ENCODE assay signal across 8 mouse cellular contexts in genomic region chr6:99665457-99666317, GRCm38 (mm10). TPM values are rescaled to one million over a fixed set of nuclear protein-coding genes. Genes with fewer than 3 reads are reported as not detected.
DNase-seq lines count a peak whose midpoint lies in the region; ATAC-seq and TF ChIP-seq lines count a peak whose summit lies in the region.

No protein-coding gene starts in this region.

- no peaks in the 10 kb centered on the region for H3K27me3 ChIP-seq in liver, adult 2 months (ENCODE audit: control insufficient read depth, insufficient read depth, low read length)
- H3K27me3 ChIP-seq in hindbrain, embryonic 10.5 days (ENCODE audit: insufficient read depth, poor library complexity, severe bottlenecking) = peaks cover 59% of the 10 kb centered on the region
- H3K27me3 ChIP-seq in stomach, postnatal 0 days (ENCODE audit: control insufficient read depth, insufficient read depth, low read length) = no peaks in the 10 kb centered on the region

- TF ChIP-seq CTCF in liver, adult 2 months (IDR thresholded peaks at IDR 0.05; ENCODE audit: low read depth, low read length) = no peak
- no peak for TF ChIP-seq CTCF in stomach, postnatal 0 days (IDR thresholded peaks at IDR 0.05; ENCODE audit: low read depth)

- no peaks in the 10 kb centered on the region; the same call in 1 of the 2 replicates for H3K4me1 ChIP-seq in liver, adult 2 months (ENCODE audit: control insufficient read depth, insufficient read depth, low read length)
- peaks cover 64% of the 10 kb centered on the region for H3K4me1 ChIP-seq in hindbrain, embryonic 10.5 days (replicated peaks)
- no peaks in the 10 kb centered on the region; the same call in 1 of the 2 replicates for H3K4me1 ChIP-seq in stomach, postnatal 0 days (replicated peaks; ENCODE audit: control insufficient read depth, insufficient read depth)

- TF ChIP-seq POLR2A in liver, adult 2 months (IDR thresholded peaks at IDR 0.05; ENCODE audit: extremely low read depth, insufficient read depth, low read length) = no peak

- peak overlapping the region; percentile 91 for H3K4me2 ChIP-seq in stomach, postnatal 0 days (replicated peaks; ENCODE audit: low read depth)

- peak; percentile 32 for DNase-seq in liver, adult 2 months (ENCODE audit: extremely low read depth, low read depth, low spot score)
- no peak for DNase-seq in liver
- DNase-seq in hindbrain, embryonic 10.5 days (ENCODE audit: low spot score) = no peak
- DNase-seq in stomach, postnatal 0 days (ENCODE audit: low spot score) = no peak
- DNase-seq in ovary, postnatal 36 days (ENCODE audit: low spot score) = no peak
- no peak for DNase-seq in spleen, adult 12 weeks (ENCODE audit: low spot score)

- H3K36me3 ChIP-seq in liver, adult 2 months (ENCODE audit: control insufficient read depth, insufficient read depth, low read length) = no peaks in the 10 kb centered on the region
- H3K36me3 ChIP-seq in hindbrain, embryonic 10.5 days = no peaks in the 10 kb centered on the region
- H3K36me3 ChIP-seq in macrophage (ENCODE audit: inconsistent target) = no peaks in the 10 kb centered on the region
- H3K36me3 ChIP-seq in stomach, postnatal 0 days (ENCODE audit: control insufficient read depth, insufficient read depth, low read length) = no peaks in the 10 kb centered on the region

- 0 out of 2 replicates have a peak, but pooled peaks have one; percentile 13 for ATAC-seq in common myeloid progenitor, adult 5-6 weeks (replicated peaks; ENCODE audit: low read depth, poor library complexity, severe bottlenecking)
- ATAC-seq in stomach, postnatal 0 days (ENCODE audit: low FRiP score, low TSS enrichment) = no peak

- H3K27ac ChIP-seq in liver, adult 2 months (replicated peaks; ENCODE audit: insufficient read depth, low read depth, low read length) = peak overlapping the region; percentile 46
- H3K27ac ChIP-seq in hindbrain, embryonic 10.5 days = peak overlapping the region; percentile 96
- H3K27ac ChIP-seq in macrophage = peak overlapping the region; percentile 47
- peak overlapping the region; percentile 78 for H3K27ac ChIP-seq in stomach, postnatal 0 days (replicated peaks)

- TF ChIP-seq EP300 in stomach, postnatal 0 days (optimal IDR thresholded peaks at IDR 0.05) = no peak

- peak overlapping the region; percentile 85 for H3K9ac ChIP-seq in liver, adult 2 months (ENCODE audit: low read depth, low read length)
- H3K9ac ChIP-seq in stomach, postnatal 0 days (ENCODE audit: low read length) = peak overlapping the region; percentile 77

- H3K4me3 ChIP-seq in liver, adult 2 months (ENCODE audit: insufficient read depth, low read depth, low read length) = peak overlapping the region; percentile 87
- peak overlapping the region; percentile 88 for H3K4me3 ChIP-seq in hindbrain, embryonic 10.5 days
- peak overlapping the region; percentile 73 for H3K4me3 ChIP-seq in macrophage (ENCODE audit: inconsistent target)
- peak overlapping the region; percentile 85 for H3K4me3 ChIP-seq in stomach, postnatal 0 days (ENCODE audit: low read depth, low read length)

- 28% methylated on average over 16 of the region's 16 CpGs for WGBS in liver, adult 2 months
- WGBS in hindbrain, embryonic 10.5 days = 35% methylated on average over 16 of the region's 16 CpGs
- 7% methylated on average over 16 of the region's 16 CpGs for WGBS in macrophage (ENCODE audit: missing documents)
- WGBS in stomach, postnatal 0 days = 23% methylated on average over 16 of the region's 16 CpGs

- H3K9me3 ChIP-seq in hindbrain, embryonic 10.5 days = no peaks in the 10 kb centered on the region
- H3K9me3 ChIP-seq in stomach, postnatal 0 days (ENCODE audit: control insufficient read depth, low read length) = no peaks in the 10 kb centered on the region

- no peaks in the 10 kb centered on the region; the same call in 1 of the 2 replicates for H3K79me2 ChIP-seq in liver, adult 2 months (ENCODE audit: control insufficient read depth, insufficient read depth, low read length)
- H3K79me2 ChIP-seq in macrophage (ENCODE audit: inconsistent target) = peaks cover 47% of the 10 kb centered on the region

RNA-seq across cellular contexts. Expression of gene Eif4e3, which starts 0.9 kb away (rescaled TPM):
- total RNA-seq in liver, adult 2 months (2014; rRNA removed) = 2.7 and 4.1 TPM in 2 replicates
- 1.3 and 1.5 TPM in 2 replicates for polyA plus RNA-seq in liver, adult 2 months (2012; rRNA removed)
- total RNA-seq in common myeloid progenitor, adult 5-6 weeks (2017) = 26.9 and 28.0 TPM in 2 replicates
- 12.0 and 15.7 TPM in 2 replicates for polyA plus RNA-seq in hindbrain, embryonic 10.5 days (2016; fragmentation: Nextera tagmentation; extraction: Ambion mirVana)
- total RNA-seq in macrophage (2018; cell fraction: chromatin; rRNA removed) = 10 to 100 TPM; 11.3 to 37.4 (median 26.5) TPM
- 10 to 100 TPM; 20.9 to 32.6 (median 24.6) TPM for total RNA-seq in macrophage (2018; cell fraction: cytosol; rRNA removed)
- 10 to 100 TPM; 12.5 to 52.1 (median 26.8) TPM for total RNA-seq in macrophage (2018; cell fraction: nucleus; rRNA removed)
- polyA plus RNA-seq in macrophage (2018) = 20.9 to 25.3 TPM (median 21.1 TPM) in 3 replicates
- 7.8 and 8.3 TPM in 2 replicates for polyA plus RNA-seq in stomach, postnatal 0 days (2015; fragmentation: Nextera tagmentation; extraction: Ambion mirVana)

RNA-seq across cellular contexts. Expression of gene Gm20696, which starts 0.9 kb away (rescaled TPM):
- total RNA-seq in liver, adult 2 months (2014; rRNA removed) = 6.5 and 6.9 TPM in 2 replicates
- polyA plus RNA-seq in liver, adult 2 months (2012; rRNA removed) = 0.02 and 0.26 TPM in 2 replicates
- total RNA-seq in common myeloid progenitor, adult 5-6 weeks (2017) = 4.0 and 4.3 TPM in 2 replicates
- polyA plus RNA-seq in hindbrain, embryonic 10.5 days (2016; fragmentation: Nextera tagmentation; extraction: Ambion mirVana) = 3.0 and 3.2 TPM in 2 replicates
- total RNA-seq in macrophage (2018; cell fraction: chromatin; rRNA removed) = 100 to 1,000 TPM in 4 of 26 experiments, 10 to 100 TPM in 22; 21.3 to 172 (median 40.8) TPM
- 1 to 10 TPM in 6 of 26 experiments, under 1 TPM in 20; 0.07 to 2.5 (median 0.44) TPM for total RNA-seq in macrophage (2018; cell fraction: cytosol; rRNA removed)
- total RNA-seq in macrophage (2018; cell fraction: nucleus; rRNA removed) = 100 to 1,000 TPM in 1 of 26 experiments, 10 to 100 TPM in 21, 1 to 10 TPM in 4; 4.9 to 135 (median 21.7) TPM
- polyA plus RNA-seq in macrophage (2018) = 0.03 to 0.27 TPM in 2 of 3 replicates, not detected in the other
- polyA plus RNA-seq in stomach, postnatal 0 days (2015; fragmentation: Nextera tagmentation; extraction: Ambion mirVana) = 1.4 and 1.8 TPM in 2 replicates

RNA-seq across cellular contexts. Expression of gene Gpr27, which starts 26.8 kb away (rescaled TPM):
- 0.09 and 0.27 TPM in 2 replicates for total RNA-seq in liver, adult 2 months (2014; rRNA removed)
- 0.07 TPM in 1 of 2 replicates, not detected in the other for polyA plus RNA-seq in liver, adult 2 months (2012; rRNA removed)
- total RNA-seq in common myeloid progenitor, adult 5-6 weeks (2017) = not detected in 2 replicates
- polyA plus RNA-seq in hindbrain, embryonic 10.5 days (2016; fragmentation: Nextera tagmentation; extraction: Ambion mirVana) = 0.98 and 2.1 TPM in 2 replicates
- total RNA-seq in macrophage (2018; cell fraction: chromatin; rRNA removed) = under 1 TPM in 1 of 26 experiments, not detected in 25; 0.79 TPM
- not detected for total RNA-seq in macrophage (2018; cell fraction: cytosol; rRNA removed)
- not detected for total RNA-seq in macrophage (2018; cell fraction: nucleus; rRNA removed)
- polyA plus RNA-seq in macrophage (2018) = not detected in 3 replicates
- 2.5 and 2.9 TPM in 2 replicates for polyA plus RNA-seq in stomach, postnatal 0 days (2015; fragmentation: Nextera tagmentation; extraction: Ambion mirVana)

Comparison
In these comparisons a context has a peak if more than half of its experiments do, and no peak if none do; other contexts are left out.
1. H3K27ac ChIP-seq: peak in every context shown above with its lines; median percentile 96 in hindbrain, embryonic 10.5 days; 78 in stomach, postnatal 0 days; 47 in macrophage; 46 in liver, adult 2 months.